Mouse (Mus musculus) lung, adult 2 months (tissue): ENCODE measurements around the gene Aplnr.

Source experiments
- CTCF ChIP-seq: fragments of 200-500 bp; IDR thresholded peaks from 2 replicates; pipeline ENCODE4 v1.5.1; 2011; ENCODE audit warnings: mild to moderate bottlenecking, low read length, control low read depth; ENCODE audit not compliant: insufficient read depth
- POLR2A ChIP-seq: fragments of 200-500 bp; IDR thresholded peaks from 2 replicates; pipeline ENCODE4 v1.6.1; 2011; ENCODE audit warnings: low read depth, mild to moderate bottlenecking, control low read depth, low read length, borderline replicate concordance; ENCODE audit errors: extremely low read depth

DNA sequence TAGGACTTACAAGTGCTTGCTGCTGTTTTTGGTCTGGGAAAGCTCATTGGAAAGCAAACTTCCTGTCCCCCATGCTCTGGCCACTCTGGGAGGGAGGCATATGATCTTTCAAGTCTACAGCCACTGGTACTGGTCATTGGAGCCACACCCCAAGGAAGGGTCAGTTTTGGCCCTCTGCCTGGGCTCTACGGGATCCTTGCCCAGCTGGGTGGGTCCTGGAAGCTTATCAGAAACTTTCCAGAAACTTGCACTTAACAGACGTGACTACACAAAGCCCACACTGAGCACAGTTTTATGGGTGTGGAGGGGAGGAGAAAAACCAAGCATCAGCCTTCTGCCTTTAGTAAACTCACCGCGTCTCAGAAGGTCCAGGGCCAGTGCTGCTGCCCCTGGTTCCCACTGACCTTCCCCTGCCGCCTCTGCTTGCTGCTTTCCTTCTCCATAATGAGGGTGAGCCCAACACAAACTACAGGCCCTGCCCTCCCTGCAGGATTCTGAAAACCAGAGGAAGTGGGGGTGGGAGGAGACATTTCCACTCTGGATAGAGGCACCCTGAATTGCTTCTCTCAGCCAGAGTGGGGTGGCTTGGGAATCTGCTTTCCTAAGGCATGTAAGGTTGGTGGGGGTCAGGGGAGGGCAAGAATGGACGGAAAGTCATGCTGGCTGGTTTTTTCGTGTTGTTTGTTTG is 37.1 kb upstream of the Aplnr start:
- TF ChIP-seq POLR2A (peak; percentile 33; the same call in 1 of the 2 replicates), CTCF (no peak)
